8 mouse cellular contexts compared by ENCODE assay signal in the genomic region with DNA sequence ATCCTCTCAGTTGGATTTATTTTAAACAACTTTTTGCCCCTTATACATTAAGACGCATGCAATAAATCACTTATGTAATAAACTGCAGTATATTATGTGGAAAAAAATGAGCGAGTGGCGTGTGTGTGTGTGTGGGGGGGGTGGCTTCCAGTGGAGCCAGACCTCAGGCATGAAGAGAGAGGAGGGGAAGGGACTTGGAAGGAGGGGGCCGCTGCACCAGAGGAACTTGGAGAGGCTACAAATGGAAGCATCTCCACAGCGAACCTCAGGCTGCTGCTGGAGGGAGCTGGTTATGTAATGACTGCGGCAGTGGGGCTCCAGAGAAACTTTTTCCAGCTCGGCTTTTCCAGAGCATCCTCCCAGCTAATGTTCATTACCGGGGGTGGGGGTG.
DNase-seq lines count a peak whose midpoint lies in the region; ATAC-seq and TF ChIP-seq lines count a peak whose summit lies in the region.

No protein-coding gene starts in this region.

- WGBS in lung, embryonic 16.5 days = 12% methylated on average over 8 of the region's 8 CpGs
- 20% methylated on average over 8 of the region's 8 CpGs for WGBS in lung, adult 2 months
- WGBS in hindbrain, embryonic 15.5 days = 5% methylated on average over 8 of the region's 8 CpGs
- WGBS in midbrain, embryonic 14.5 days = 2% methylated on average over 8 of the region's 8 CpGs

- H3K9me3 ChIP-seq in lung, embryonic 16.5 days (ENCODE audit: control insufficient read depth, low read length) = no peaks in the 10 kb centered on the region
- no peaks in the 10 kb centered on the region for H3K9me3 ChIP-seq in hindbrain, embryonic 15.5 days
- H3K9me3 ChIP-seq in midbrain, embryonic 14.5 days (ENCODE audit: control insufficient read depth, low read length) = no peaks in the 10 kb centered on the region

- peak overlapping the region; percentile 51 for H3K9ac ChIP-seq in lung, embryonic 16.5 days (ENCODE audit: low read length)
- no peak overlapping the region for H3K9ac ChIP-seq in hindbrain, embryonic 15.5 days
- H3K9ac ChIP-seq in midbrain, embryonic 14.5 days (replicated peaks; ENCODE audit: low read length) = 0 out of 2 replicates have a peak overlapping the region, but pooled peaks have one; percentile 12

- ATAC-seq in lung, embryonic 16.5 days (ENCODE audit: low read depth) = peak; percentile 53
- 0 out of 2 replicates have a peak, but pooled peaks have one; percentile 57 for ATAC-seq in hindbrain, embryonic 15.5 days (ENCODE audit: low FRiP score, low read depth)
- peak; percentile 65; the same call in 1 of the 2 replicates for ATAC-seq in midbrain, embryonic 14.5 days (ENCODE audit: low FRiP score, low TSS enrichment)
- no peak for ATAC-seq in megakaryocyte, adult 5-6 weeks (ENCODE audit: poor library complexity, severe bottlenecking)

- peak overlapping the region; percentile 42 for H3K4me3 ChIP-seq in lung, embryonic 16.5 days (ENCODE audit: low read length)
- no peak overlapping the region for H3K4me3 ChIP-seq in lung, adult 2 months (replicated peaks; ENCODE audit: extremely low read depth, low read depth, low read length)
- peak overlapping the region; percentile 30; the same call in 1 of the 2 replicates for H3K4me3 ChIP-seq in hindbrain, embryonic 15.5 days
- H3K4me3 ChIP-seq in midbrain, embryonic 14.5 days (replicated peaks; ENCODE audit: low read depth, low read length) = 0 out of 2 replicates have a peak overlapping the region, but pooled peaks have one; percentile 0

- TF ChIP-seq POLR2A in lung, adult 2 months (IDR thresholded peaks at IDR 0.05; ENCODE audit: borderline replicate concordance, extremely low read depth, low read depth, low read length) = no peak

- peak overlapping the region; percentile 70 for H3K4me2 ChIP-seq in lung, embryonic 16.5 days (ENCODE audit: low read depth, low read length)
- H3K4me2 ChIP-seq in hindbrain, embryonic 15.5 days = peak overlapping the region; percentile 66
- peak overlapping the region; percentile 52 for H3K4me2 ChIP-seq in midbrain, embryonic 14.5 days (ENCODE audit: low read length)

- peak overlapping the region; percentile 76 for H3K27ac ChIP-seq in lung, embryonic 16.5 days (ENCODE audit: low read length)
- 0 out of 2 replicates have a peak overlapping the region, but pooled peaks have one; percentile 39 for H3K27ac ChIP-seq in hindbrain, embryonic 15.5 days (replicated peaks)
- peak overlapping the region; percentile 49; the same call in 1 of the 2 replicates for H3K27ac ChIP-seq in midbrain, embryonic 14.5 days (replicated peaks; ENCODE audit: low read depth, low read length)

- peak; percentile 23 to 49 for DNase-seq in adrenal gland, adult (ENCODE audit: inconsistent age in 2 of 2, low spot score in 1 of 2)
- DNase-seq in adrenal gland, postnatal 14 days = no peak
- no peak for DNase-seq in lung, adult 2 months
- DNase-seq in midbrain, embryonic 14.5 days = peak; percentile 65
- no peak for DNase-seq in testis, postnatal 10 days (ENCODE audit: low spot score)

- H3K27me3 ChIP-seq in lung, embryonic 16.5 days (ENCODE audit: control insufficient read depth, insufficient read depth, low read depth, low read length) = no peaks in the 10 kb centered on the region; the same call in 1 of the 2 replicates
- H3K27me3 ChIP-seq in hindbrain, embryonic 15.5 days = peaks cover 12% of the 10 kb centered on the region
- H3K27me3 ChIP-seq in midbrain, embryonic 14.5 days (ENCODE audit: control insufficient read depth, insufficient read depth, low read length) = no peaks in the 10 kb centered on the region

- H3K36me3 ChIP-seq in lung, embryonic 16.5 days (ENCODE audit: control insufficient read depth, insufficient read depth, low read length) = no peaks in the 10 kb centered on the region
- H3K36me3 ChIP-seq in hindbrain, embryonic 15.5 days = no peaks in the 10 kb centered on the region
- H3K36me3 ChIP-seq in midbrain, embryonic 14.5 days (ENCODE audit: control insufficient read depth, insufficient read depth, low read length) = no peaks in the 10 kb centered on the region

- peaks cover 22% of the 10 kb centered on the region for H3K4me1 ChIP-seq in lung, embryonic 16.5 days (replicated peaks; ENCODE audit: control insufficient read depth, insufficient read depth, low read length)
- H3K4me1 ChIP-seq in lung, adult 2 months (ENCODE audit: control insufficient read depth, insufficient read depth, low read length) = peaks cover 6% of the 10 kb centered on the region
- H3K4me1 ChIP-seq in hindbrain, embryonic 15.5 days (replicated peaks) = peaks cover 39% of the 10 kb centered on the region
- H3K4me1 ChIP-seq in midbrain, embryonic 14.5 days (ENCODE audit: control insufficient read depth, insufficient read depth, low read length) = peaks cover 35% of the 10 kb centered on the region

- TF ChIP-seq CTCF in lung, adult 2 months (IDR thresholded peaks at IDR 0.05; ENCODE audit: insufficient read depth, low read length) = no peak

Comparison
In these comparisons a context has a peak if more than half of its experiments do, and no peak if none do; other contexts are left out.
1. DNase-seq: peak in adrenal gland, adult (2 of 2) and midbrain, embryonic 14.5 days (single experiment); none in adrenal gland, postnatal 14 days (single experiment), lung, adult 2 months (single experiment) and testis, postnatal 10 days (single experiment).
2. Peak in every context shown above with its lines, with median percentiles within 50 percentile points of each other: H3K27ac ChIP-seq and H3K4me2 ChIP-seq.